8 mouse cellular contexts compared by ENCODE assay signal in genomic region chr8:85379142-85379781, GRCm38 (mm10). TPM values are rescaled to one million over a fixed set of nuclear protein-coding genes. Genes with fewer than 3 reads are reported as not detected.
DNase-seq lines count a peak whose midpoint lies in the region; ATAC-seq and TF ChIP-seq lines count a peak whose summit lies in the region.

No protein-coding gene starts in this region.

- no peak overlapping the region for H3K9ac ChIP-seq in heart, embryonic 15.5 days
- no peak overlapping the region for H3K9ac ChIP-seq in limb, embryonic 14.5 days (ENCODE audit: low read depth, low read length, severe bottlenecking)
- H3K9ac ChIP-seq in hindbrain, embryonic 14.5 days: no peak overlapping the region

- peak overlapping the region; percentile 94 for H3K27ac ChIP-seq in heart, embryonic 15.5 days
- peak overlapping the region; percentile 68 for H3K27ac ChIP-seq in limb, embryonic 14.5 days (replicated peaks; ENCODE audit: low read depth, low read length)
- 0 out of 2 replicates have a peak overlapping the region, but pooled peaks have one; percentile 6 for H3K27ac ChIP-seq in small intestine, adult 2 months (ENCODE audit: insufficient read depth, low read depth, low read length)
- no peak overlapping the region for H3K27ac ChIP-seq in hindbrain, embryonic 14.5 days

- peak; percentile 54 for ATAC-seq in heart, embryonic 15.5 days (replicated peaks; ENCODE audit: insufficient number of reproducible peaks, insufficient read depth, low FRiP score, low read depth)
- peak; percentile 72 for ATAC-seq in limb, embryonic 14.5 days (ENCODE audit: low FRiP score, low read depth)
- ATAC-seq in hindbrain, embryonic 14.5 days (ENCODE audit: low FRiP score): no peak
- no peak for ATAC-seq in cerebellum, adult (ENCODE audit: insufficient number of reproducible peaks, low FRiP score, low TSS enrichment)

- 26% methylated on average over 2 of the region's 2 CpGs for WGBS in heart, embryonic 15.5 days
- 32% methylated on average over 2 of the region's 2 CpGs for WGBS in limb, embryonic 14.5 days
- WGBS in small intestine, adult 2 months: 38% methylated on average over 2 of the region's 2 CpGs
- WGBS in hindbrain, embryonic 14.5 days: 25% methylated on average over 2 of the region's 2 CpGs

- no peaks in the 10 kb centered on the region for H3K27me3 ChIP-seq in heart, embryonic 15.5 days
- H3K27me3 ChIP-seq in limb, embryonic 14.5 days (ENCODE audit: control insufficient read depth, insufficient read depth, low read length): no peaks in the 10 kb centered on the region
- no peaks in the 10 kb centered on the region for H3K27me3 ChIP-seq in small intestine, adult 2 months (ENCODE audit: control insufficient read depth, insufficient read depth, low read length)
- no peaks in the 10 kb centered on the region for H3K27me3 ChIP-seq in hindbrain, embryonic 14.5 days (ENCODE audit: control insufficient read depth, insufficient read depth, low read length)

- no peak for TF ChIP-seq POLR2A in limb, embryonic 14.5 days (IDR thresholded peaks at IDR 0.05; ENCODE audit: borderline replicate concordance, extremely low read depth, insufficient read depth, insufficient read length)
- TF ChIP-seq POLR2A in small intestine, adult 2 months (IDR thresholded peaks at IDR 0.05; ENCODE audit: low read depth, low read length): no peak

- peak overlapping the region; percentile 59 for H3K4me2 ChIP-seq in heart, embryonic 15.5 days
- no peak overlapping the region for H3K4me2 ChIP-seq in limb, embryonic 14.5 days (replicated peaks; ENCODE audit: low read depth, low read length, severe bottlenecking)
- no peak overlapping the region for H3K4me2 ChIP-seq in hindbrain, embryonic 14.5 days (replicated peaks)

- TF ChIP-seq CTCF in small intestine, adult 2 months (IDR thresholded peaks at IDR 0.05; ENCODE audit: extremely low read depth, insufficient read length, insufficient replicate concordance, low read depth, low read length): no peak

- H3K4me3 ChIP-seq in heart, embryonic 15.5 days: peak overlapping the region; percentile 24; the same call in 1 of the 2 replicates
- H3K4me3 ChIP-seq in limb, embryonic 14.5 days (replicated peaks; ENCODE audit: low read length): no peak overlapping the region
- no peak overlapping the region for H3K4me3 ChIP-seq in small intestine, adult 2 months (ENCODE audit: low read depth, low read length)
- H3K4me3 ChIP-seq in hindbrain, embryonic 14.5 days (replicated peaks; ENCODE audit: low read length): no peak overlapping the region

- no peaks in the 10 kb centered on the region for H3K36me3 ChIP-seq in heart, embryonic 15.5 days
- no peaks in the 10 kb centered on the region for H3K36me3 ChIP-seq in limb, embryonic 14.5 days (ENCODE audit: control insufficient read depth, insufficient read depth, low read length)
- H3K36me3 ChIP-seq in small intestine, adult 2 months (ENCODE audit: control insufficient read depth, insufficient read depth, low read length): no peaks in the 10 kb centered on the region
- H3K36me3 ChIP-seq in hindbrain, embryonic 14.5 days (replicated peaks; ENCODE audit: control insufficient read depth, insufficient read depth): no peaks in the 10 kb centered on the region

- H3K4me1 ChIP-seq in heart, embryonic 15.5 days (replicated peaks): peaks cover 58% of the 10 kb centered on the region
- H3K4me1 ChIP-seq in limb, embryonic 14.5 days (ENCODE audit: control insufficient read depth, insufficient read depth, low read length): peaks cover 21% of the 10 kb centered on the region
- H3K4me1 ChIP-seq in small intestine, adult 2 months (ENCODE audit: control insufficient read depth, insufficient read depth, insufficient read length, low read length): peaks cover 9% of the 10 kb centered on the region
- no peaks in the 10 kb centered on the region for H3K4me1 ChIP-seq in hindbrain, embryonic 14.5 days (replicated peaks; ENCODE audit: control insufficient read depth, insufficient read depth, low read length)

- peak; percentile 98 for DNase-seq in MEL-GATA-1-ER (ENCODE audit: extremely low read depth, low read depth)
- DNase-seq in embryo, embryonic 10 days (ENCODE audit: low spot score): peak; percentile 28
- DNase-seq in limb, embryonic 14.5 days (ENCODE audit: low spot score): peak; percentile 81
- no peak for DNase-seq in hindbrain, embryonic 14.5 days (ENCODE audit: low spot score)
- no peak for DNase-seq in right cerebral cortex, postnatal 14 days

- H3K9me3 ChIP-seq in heart, embryonic 15.5 days (replicated peaks): no peaks in the 10 kb centered on the region
- no peaks in the 10 kb centered on the region for H3K9me3 ChIP-seq in limb, embryonic 14.5 days (ENCODE audit: control insufficient read depth, low read length)
- H3K9me3 ChIP-seq in hindbrain, embryonic 14.5 days (ENCODE audit: control insufficient read depth, low read length): no peaks in the 10 kb centered on the region

RNA-seq across cellular contexts. Expression of gene Mylk3, which starts 6.9 kb away (rescaled TPM):
- 214 and 224 TPM in 2 replicates for polyA plus RNA-seq in heart, embryonic 15.5 days (2015; fragmentation: Nextera tagmentation; extraction: Ambion mirVana)
- polyA plus RNA-seq in limb, embryonic 14.5 days (2012; rRNA removed): 0.53 and 0.91 TPM in 2 replicates
- polyA plus RNA-seq in limb, embryonic 14.5 days (2014; fragmentation: Nextera tagmentation; extraction: Ambion mirVana): 1.2 and 1.4 TPM in 2 replicates
- polyA plus RNA-seq in small intestine, adult 2 months (2012; rRNA removed): 0.05 TPM in 1 of 2 replicates, not detected in the other
- polyA plus RNA-seq in hindbrain, embryonic 14.5 days (2014; fragmentation: Nextera tagmentation; extraction: Ambion mirVana): 0.25 and 0.27 TPM in 2 replicates

RNA-seq across cellular contexts. Expression of gene 4921524J17Rik, which starts 53.4 kb away (rescaled TPM):
- 50.6 and 63.7 TPM in 2 replicates for polyA plus RNA-seq in heart, embryonic 15.5 days (2015; fragmentation: Nextera tagmentation; extraction: Ambion mirVana)
- polyA plus RNA-seq in limb, embryonic 14.5 days (2012; rRNA removed): 16.3 and 24.9 TPM in 2 replicates
- 46.5 and 51.2 TPM in 2 replicates for polyA plus RNA-seq in limb, embryonic 14.5 days (2014; fragmentation: Nextera tagmentation; extraction: Ambion mirVana)
- polyA plus RNA-seq in small intestine, adult 2 months (2012; rRNA removed): 0.72 and 1.3 TPM in 2 replicates
- 35.7 and 46.9 TPM in 2 replicates for polyA plus RNA-seq in hindbrain, embryonic 14.5 days (2014; fragmentation: Nextera tagmentation; extraction: Ambion mirVana)

Comparison
In these comparisons a context has a peak if more than half of its experiments do, and no peak if none do; other contexts are left out.
1. DNase-seq: peak in MEL-GATA-1-ER (single experiment), embryo, embryonic 10 days (single experiment) and limb, embryonic 14.5 days (single experiment); none in hindbrain, embryonic 14.5 days (single experiment) and right cerebral cortex, postnatal 14 days (single experiment).
2. ATAC-seq: peak in heart, embryonic 15.5 days (single experiment) and limb, embryonic 14.5 days (single experiment); none in hindbrain, embryonic 14.5 days (single experiment) and cerebellum, adult (single experiment).
3. RNA of gene Mylk3, which starts 6.9 kb away (polyA plus RNA-seq): 214 to 224 TPM in heart, embryonic 15.5 days; 0.53 to 1.4 TPM in limb, embryonic 14.5 days, 0.25 to 0.27 TPM in hindbrain, embryonic 14.5 days and 0.05 TPM in small intestine, adult 2 months; every median in the first group is over 10 times any median in the second.